Mouse (Mus musculus) midbrain, embryonic 10.5 days (tissue): ENCODE measurements around the gene Ryr3. TPM values are rescaled to one million over a fixed set of nuclear protein-coding genes. Genes with fewer than 3 reads are reported as not detected.

Experiments used
- DNase-seq: peaks from one replicate; pipeline ENCODE4 v3.0.0-alpha.2; 2017; ENCODE audit warnings: low spot score
- H3K27ac ChIP-seq: fragments of 300-500 bp; sonication (generic); replicated peaks from 2 replicates; pipeline ENCODE4 v1.5.1; 2016; ENCODE audit warnings: mild to moderate bottlenecking
- H3K27me3 ChIP-seq: fragments of 300-500 bp; sonication (generic); 2 replicates; pipeline ENCODE4 v1.6.1; 2016; ENCODE audit warnings: low read depth, mild to moderate bottlenecking; ENCODE audit not compliant: poor library complexity, severe bottlenecking
- H3K36me3 ChIP-seq: fragments of 300-500 bp; sonication (generic); 2 replicates; pipeline ENCODE4 v1.6.1; 2016; ENCODE audit warnings: mild to moderate bottlenecking, moderate library complexity
- H3K4me1 ChIP-seq: fragments of 300-500 bp; sonication (generic); 2 replicates; pipeline ENCODE4 v1.6.1; 2016
- H3K4me3 ChIP-seq: fragments of 300-500 bp; sonication (generic); 2 replicates; pipeline ENCODE4 v1.5.1; 2016; ENCODE audit warnings: mild to moderate bottlenecking, moderate library complexity
- H3K9me3 ChIP-seq: fragments of 300-500 bp; sonication (generic); replicated peaks from 2 replicates; pipeline ENCODE4 v1.6.1; 2016; ENCODE audit warnings: mild to moderate bottlenecking
- WGBS: fragments of 180-500 bp; shearing (Covaris S2); methylation state at CpG from one replicate; pipeline ENCODE4 v1.1.7; 2016; 5-methylcytosine and 5-hydroxymethylcytosine counted together
- polyA plus RNA-seq: library from polyadenylated mRNA; unstranded; fragments of >200 nt; fragmentation: Nextera tagmentation; extraction: Ambion mirVana; gene quantifications from 2 replicates; pipeline ENCODE4 v1.2.1, GENCODE M21; 2016

Ryr3 gene
- polyA plus RNA-seq, 1 experiment from 2014 or later: 1.0 TPM

- Histone ChIP-seq H3K27me3 (no peaks in the 10 kb centered on the region), H3K4me1 (no peaks in the 10 kb centered on the region), H3K36me3 (no peaks in the 10 kb centered on the region), H3K27ac (no peak overlapping the region), H3K9me3 (no peaks in the 10 kb centered on the region), H3K4me3 (no peak overlapping the region)
- WGBS: 85% methylated on average over 5 of the region's 5 CpGs
- no peak for DNase-seq
Observed at GRCm38 (mm10) chr2:112751416-112751815, 465.5 kb downstream of the Ryr3 start.

- Histone ChIP-seq H3K36me3 (no peaks in the 10 kb centered on the region), H3K27me3 (no peaks in the 10 kb centered on the region), H3K27ac (no peak overlapping the region), H3K4me3 (no peak overlapping the region), H3K9me3 (no peaks in the 10 kb centered on the region), H3K4me1 (no peaks in the 10 kb centered on the region)
- DNase-seq: no peak
- WGBS: 86% methylated on average over 1 of the region's 1 CpGs
Observed at GRCm38 (mm10) chr2:112748532-112748931, 468.4 kb downstream of the Ryr3 start.

GRCm38 (mm10) chr2:112732942-112733341 lies 484.0 kb downstream of the Ryr3 start:
- no peaks in the 10 kb centered on the region for H3K4me1 ChIP-seq
- H3K36me3 ChIP-seq: no peaks in the 10 kb centered on the region
- no peaks in the 10 kb centered on the region for H3K27me3 ChIP-seq
- H3K4me3 ChIP-seq: no peak overlapping the region
- H3K27ac ChIP-seq: no peak overlapping the region
- WGBS: 81% methylated on average over 2 of the region's 2 CpGs
- H3K9me3 ChIP-seq: no peaks in the 10 kb centered on the region
- DNase-seq: no peak

- DNase-seq: no peak
- Histone ChIP-seq H3K4me3 (no peak overlapping the region), H3K27ac (no peak overlapping the region), H3K9me3 (no peaks in the 10 kb centered on the region), H3K36me3 (no peaks in the 10 kb centered on the region), H3K4me1 (no peaks in the 10 kb centered on the region), H3K27me3 (no peaks in the 10 kb centered on the region)
- WGBS: 71% methylated on average over 6 of the region's 6 CpGs
Observed at GRCm38 (mm10) chr2:112727842-112728241, 489.1 kb downstream of the Ryr3 start.

- no peak overlapping the region for H3K4me3 ChIP-seq
- no peaks in the 10 kb centered on the region for H3K36me3 ChIP-seq
- WGBS: 82% methylated on average over 1 of the region's 1 CpGs
- no peaks in the 10 kb centered on the region for H3K9me3 ChIP-seq
- H3K27ac ChIP-seq: no peak overlapping the region
- no peaks in the 10 kb centered on the region for H3K27me3 ChIP-seq
- no peak for DNase-seq
- H3K4me1 ChIP-seq: peaks cover 9% of the 10 kb centered on the region
Observed at GRCm38 (mm10) chr2:112721217-112721616, 495.7 kb downstream of the Ryr3 start.

GRCm38 (mm10) chr2:112720715-112721114 lies 496.2 kb downstream of the Ryr3 start:
- Histone ChIP-seq H3K27me3 (no peaks in the 10 kb centered on the region), H3K27ac (peak overlapping the region; percentile 33; the same call in 1 of the 2 replicates), H3K4me1 (peaks cover 9% of the 10 kb centered on the region), H3K4me3 (no peak overlapping the region), H3K36me3 (no peaks in the 10 kb centered on the region), H3K9me3 (no peaks in the 10 kb centered on the region)
- WGBS: 7% methylated on average over 3 of the region's 3 CpGs
- DNase-seq: peak; percentile 32

- 84% methylated on average over 4 of the region's 4 CpGs for WGBS
- Histone ChIP-seq H3K36me3 (no peaks in the 10 kb centered on the region), H3K27me3 (no peaks in the 10 kb centered on the region), H3K4me1 (no peaks in the 10 kb centered on the region), H3K4me3 (no peak overlapping the region), H3K27ac (no peak overlapping the region), H3K9me3 (no peaks in the 10 kb centered on the region)
- no peak for DNase-seq
Observed at GRCm38 (mm10) chr2:112714648-112715047, 502.2 kb downstream of the Ryr3 start.

- Histone ChIP-seq H3K4me1 (peaks cover 2% of the 10 kb centered on the region; the same call in 1 of the 2 replicates), H3K27ac (no peak overlapping the region), H3K4me3 (no peak overlapping the region), H3K36me3 (no peaks in the 10 kb centered on the region), H3K27me3 (no peaks in the 10 kb centered on the region), H3K9me3 (no peaks in the 10 kb centered on the region)
- no peak for DNase-seq
- WGBS: 91% methylated on average over 5 of the region's 5 CpGs
Observed at GRCm38 (mm10) chr2:112681817-112682216, 535.1 kb downstream of the Ryr3 start.

GRCm38 (mm10) chr2:112677246-112677645 lies 539.6 kb downstream of the Ryr3 start:
- H3K27ac ChIP-seq: no peak overlapping the region
- 26% methylated on average over 1 of the region's 1 CpGs for WGBS
- no peak for DNase-seq
- H3K27me3 ChIP-seq: no peaks in the 10 kb centered on the region
- no peaks in the 10 kb centered on the region for H3K9me3 ChIP-seq
- no peak overlapping the region for H3K4me3 ChIP-seq
- H3K36me3 ChIP-seq: no peaks in the 10 kb centered on the region
- peaks cover 4% of the 10 kb centered on the region; the same call in 1 of the 2 replicates for H3K4me1 ChIP-seq

- Histone ChIP-seq H3K27ac (no peak overlapping the region), H3K36me3 (no peaks in the 10 kb centered on the region), H3K27me3 (no peaks in the 10 kb centered on the region), H3K4me1 (peaks cover 4% of the 10 kb centered on the region; the same call in 1 of the 2 replicates), H3K9me3 (no peaks in the 10 kb centered on the region), H3K4me3 (no peak overlapping the region)
- no peak for DNase-seq
- 57% methylated on average over 1 of the region's 1 CpGs for WGBS
Observed at GRCm38 (mm10) chr2:112676721-112677120, 540.2 kb downstream of the Ryr3 start.

- no peak overlapping the region for H3K27ac ChIP-seq
- DNase-seq: no peak
- WGBS: 87% methylated on average over 2 of the region's 2 CpGs
- no peaks in the 10 kb centered on the region for H3K9me3 ChIP-seq
- H3K27me3 ChIP-seq: no peaks in the 10 kb centered on the region
- no peaks in the 10 kb centered on the region for H3K36me3 ChIP-seq
- peaks cover 4% of the 10 kb centered on the region; the same call in 1 of the 2 replicates for H3K4me1 ChIP-seq
- H3K4me3 ChIP-seq: no peak overlapping the region
Observed at GRCm38 (mm10) chr2:112676175-112676574, 540.7 kb downstream of the Ryr3 start.

GRCm38 (mm10) chr2:112669461-112669860 lies 547.4 kb downstream of the Ryr3 start:
- no peak overlapping the region for H3K27ac ChIP-seq
- WGBS: 83% methylated on average over 3 of the region's 3 CpGs
- H3K9me3 ChIP-seq: no peaks in the 10 kb centered on the region
- no peak for DNase-seq
- no peaks in the 10 kb centered on the region for H3K27me3 ChIP-seq
- no peaks in the 10 kb centered on the region for H3K4me1 ChIP-seq
- no peak overlapping the region for H3K4me3 ChIP-seq
- H3K36me3 ChIP-seq: no peaks in the 10 kb centered on the region

GRCm38 (mm10) chr2:112656131-112656530 lies 560.8 kb downstream of the Ryr3 start:
- WGBS: 61% methylated on average over 5 of the region's 5 CpGs
- no peak overlapping the region for H3K27ac ChIP-seq
- H3K27me3 ChIP-seq: no peaks in the 10 kb centered on the region

GRCm38 (mm10) chr2:112653836-112654235 lies 563.1 kb downstream of the Ryr3 start:
- DNase-seq: no peak
- Histone ChIP-seq H3K4me1 (no peaks in the 10 kb centered on the region), H3K4me3 (no peak overlapping the region), H3K27ac (no peak overlapping the region), H3K9me3 (no peaks in the 10 kb centered on the region), H3K36me3 (no peaks in the 10 kb centered on the region), H3K27me3 (no peaks in the 10 kb centered on the region)
- WGBS: 70% methylated on average over 3 of the region's 3 CpGs

More at GRCm38 (mm10) chr2:112656131-112656530, 560.8 kb downstream of the Ryr3 start:
- no peak for DNase-seq
- Histone ChIP-seq H3K4me3 (no peak overlapping the region), H3K4me1 (no peaks in the 10 kb centered on the region), H3K36me3 (no peaks in the 10 kb centered on the region), H3K9me3 (no peaks in the 10 kb centered on the region)
